Mouse (Mus musculus) megakaryocyte, embryonic 14.5 days (primary cell): ENCODE measurements around the gene Tmem175.

Source experiments
- FLI1 ChIP-seq: IDR thresholded peaks from 2 replicates; pipeline ENCODE4 v1.6.1; 2012; ENCODE audit warnings: low read length, inconsistent platforms, mixed read lengths
- GATA1 ChIP-seq: IDR thresholded peaks from 3 replicates; pipeline ENCODE4 v1.6.1; 2012; ENCODE audit warnings: mixed read lengths, low read length, inconsistent platforms, borderline replicate concordance

DNA sequence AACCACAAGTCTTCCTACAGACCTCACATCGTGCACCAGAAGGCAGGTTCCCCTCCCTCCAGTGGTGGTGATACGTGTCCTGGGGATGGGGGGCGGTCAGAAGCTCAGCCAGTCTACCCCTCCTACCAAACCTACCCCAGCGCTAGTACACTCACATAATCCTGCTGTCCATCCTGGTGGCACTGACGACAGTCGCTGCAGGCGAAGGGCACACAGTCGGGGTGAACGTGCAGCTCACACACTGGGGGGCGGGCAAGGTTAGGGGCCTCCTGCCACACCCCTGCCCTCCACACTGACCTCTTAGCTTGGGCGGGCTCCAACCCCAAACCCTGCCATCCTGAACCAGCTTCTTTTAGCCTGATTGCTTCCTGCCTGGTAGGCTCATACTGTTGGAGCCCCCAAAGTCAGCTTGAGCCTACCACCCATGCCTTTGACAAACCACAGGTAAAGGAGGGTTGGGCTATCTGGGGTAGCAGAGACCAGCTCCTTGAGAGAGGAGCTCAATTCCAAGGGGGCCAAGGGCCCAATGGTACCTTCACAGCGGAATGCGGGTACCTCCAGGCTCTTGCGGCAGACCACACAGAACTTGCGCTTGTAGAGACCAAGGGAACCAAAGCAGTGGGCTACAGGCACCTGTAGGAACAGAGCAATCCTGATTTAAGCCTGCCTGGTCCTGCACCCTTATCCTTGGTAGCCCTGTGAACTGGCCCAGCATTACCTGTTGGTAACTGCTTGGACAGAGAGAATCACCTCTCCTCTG lies 26.5 kb downstream of the Tmem175 start:
- TF ChIP-seq GATA1 = no peak
- no peak for TF ChIP-seq FLI1
